Mouse (Mus musculus) E14TG2a.4 (cell line): ENCODE data around the gene Fxyd3.

ENCODE experiments used
- H3K27me3 ChIP-seq: 2 replicates; pipeline ENCODE4 v1.6.1; 2014; ENCODE audit warnings: low read length, control low read depth; ENCODE audit not compliant: insufficient read depth
- H3K36me3 ChIP-seq: 2 replicates; pipeline ENCODE4 v1.6.1; 2014; ENCODE audit warnings: low read length, control low read depth; ENCODE audit not compliant: insufficient read depth
- H3K4me1 ChIP-seq: replicated peaks from 2 replicates; pipeline ENCODE4 v1.6.1; 2014; ENCODE audit warnings: low read depth, low read length, control low read depth
- H3K4me3 ChIP-seq: replicated peaks from 2 replicates; pipeline ENCODE4 v1.5.1; 2014; ENCODE audit warnings: mild to moderate bottlenecking, low read length
- H3K9me3 ChIP-seq: 2 replicates; pipeline ENCODE4 v1.6.1; 2014; ENCODE audit warnings: low read length, control low read depth
- CTCF ChIP-seq: conservative IDR thresholded peaks from 2 replicates; pipeline ENCODE4 v1.5.1; 2014; ENCODE audit warnings: low read length
- NANOG ChIP-seq: IDR thresholded peaks from 2 replicates; pipeline ENCODE4 v1.6.1; 2014; ENCODE audit warnings: borderline replicate concordance, low read length, mixed read lengths
- POU5F1 ChIP-seq: IDR thresholded peaks from 2 replicates; pipeline ENCODE4 v1.6.1; 2014; ENCODE audit warnings: low read length, borderline replicate concordance

The Fxyd3 gene

DNA sequence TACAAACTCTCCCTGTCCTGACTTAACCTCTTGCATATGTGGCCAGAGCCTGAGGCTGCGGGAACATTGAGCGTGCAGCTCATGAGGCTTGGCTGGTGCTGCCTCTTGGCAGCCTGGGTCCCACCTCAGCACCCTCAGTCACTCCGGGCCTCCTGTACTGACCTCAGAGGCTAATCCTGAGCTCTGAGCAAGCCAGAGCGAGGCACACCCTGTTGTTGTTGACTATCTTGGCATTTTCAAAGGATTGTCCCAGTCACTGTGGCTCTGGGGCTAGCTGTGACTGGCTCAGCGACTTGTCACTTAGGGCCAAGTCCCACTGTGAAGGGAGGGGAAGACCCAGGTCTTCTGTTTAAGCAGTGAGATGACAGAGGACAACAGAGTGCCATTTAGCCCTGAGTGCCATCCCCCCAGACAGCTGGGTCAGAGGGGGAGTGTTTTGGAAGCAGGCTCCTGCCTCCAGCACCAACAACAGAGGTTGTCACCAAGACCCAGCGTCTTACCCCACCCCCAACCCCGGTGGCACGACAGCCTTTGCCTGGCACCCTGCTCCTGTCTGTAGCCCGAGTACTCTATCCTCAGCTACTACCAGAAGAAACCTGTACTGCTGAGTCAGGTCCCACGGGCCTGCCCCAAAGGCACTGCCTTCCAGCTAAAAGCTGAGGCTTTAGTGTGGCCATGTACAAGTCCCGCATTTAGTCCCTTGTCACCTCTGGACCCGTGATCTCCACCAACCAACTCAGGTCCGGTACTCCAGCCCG lies 6.5 kb upstream of the Fxyd3 start:
- H3K36me3 ChIP-seq, result no peaks in the 10 kb centered on the region
- 0 out of 2 replicates have a peak, but pooled peaks cover 4% of the 10 kb centered on the region for H3K27me3 ChIP-seq
- H3K4me3 ChIP-seq, result peak overlapping the region; percentile 7; the same call in 1 of the 2 replicates
- 0 out of 2 replicates have a peak, but pooled peaks cover 3% of the 10 kb centered on the region for H3K9me3 ChIP-seq
- peaks cover 47% of the 10 kb centered on the region for H3K4me1 ChIP-seq
- TF ChIP-seq POU5F1 (no peak), NANOG (no peak), CTCF (no peak)

DNA sequence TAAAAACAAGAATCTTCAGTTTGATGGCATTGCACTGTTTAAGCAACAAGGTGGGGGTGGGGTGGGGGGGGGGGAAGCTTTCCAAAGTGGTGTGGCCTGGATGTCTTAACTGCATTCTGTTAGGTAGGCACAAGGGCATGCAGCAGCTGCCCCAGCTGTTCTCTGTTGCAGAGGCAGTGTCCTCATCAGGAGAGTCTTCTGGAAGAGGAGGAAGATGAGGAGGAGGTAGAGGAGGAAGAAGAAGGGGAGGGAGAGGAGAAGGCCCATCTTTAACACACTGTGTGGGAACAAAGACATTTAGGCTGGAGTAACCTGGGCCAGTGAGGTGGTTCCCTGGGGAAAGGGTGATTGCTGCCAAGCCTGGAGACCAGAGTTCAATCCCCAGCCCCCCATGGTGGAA lies 5.6 kb upstream of the Fxyd3 start:
- Histone ChIP-seq H3K9me3 (0 out of 2 replicates have a peak, but pooled peaks cover 3% of the 10 kb centered on the region), H3K4me1 (peaks cover 51% of the 10 kb centered on the region), H3K4me3 (no peak overlapping the region), H3K36me3 (no peaks in the 10 kb centered on the region), H3K27me3 (0 out of 2 replicates have a peak, but pooled peaks cover 4% of the 10 kb centered on the region)
- TF ChIP-seq NANOG (no peak), CTCF (no peak), POU5F1 (no peak)

DNA sequence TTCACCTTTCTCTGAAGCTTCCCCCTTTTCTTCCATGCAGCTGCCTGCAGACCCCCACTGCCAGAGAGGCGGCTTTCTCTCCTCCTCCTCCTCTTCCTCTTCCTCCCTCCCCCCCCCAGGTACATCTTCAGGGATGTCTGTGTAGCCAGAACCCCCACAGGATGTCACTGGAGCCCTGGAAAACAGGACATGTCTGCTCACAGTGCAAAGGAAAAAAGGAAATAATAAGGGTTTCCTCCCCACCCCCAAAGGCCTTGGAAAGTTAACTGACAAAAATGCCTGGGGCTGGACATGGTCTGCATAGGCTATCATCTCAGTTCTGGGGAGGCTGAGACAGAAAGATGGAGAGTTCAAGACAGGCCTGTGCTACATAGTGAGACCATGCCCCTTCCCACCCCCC lies 4.6 kb upstream of the Fxyd3 start:
- TF ChIP-seq CTCF (no peak), POU5F1 (no peak), NANOG (no peak)
- Histone ChIP-seq H3K4me3 (no peak overlapping the region), H3K27me3 (peaks cover 4% of the 10 kb centered on the region; the same call in 1 of the 2 replicates), H3K9me3 (0 out of 2 replicates have a peak, but pooled peaks cover 3% of the 10 kb centered on the region), H3K4me1 (peaks cover 47% of the 10 kb centered on the region), H3K36me3 (no peaks in the 10 kb centered on the region)

DNA sequence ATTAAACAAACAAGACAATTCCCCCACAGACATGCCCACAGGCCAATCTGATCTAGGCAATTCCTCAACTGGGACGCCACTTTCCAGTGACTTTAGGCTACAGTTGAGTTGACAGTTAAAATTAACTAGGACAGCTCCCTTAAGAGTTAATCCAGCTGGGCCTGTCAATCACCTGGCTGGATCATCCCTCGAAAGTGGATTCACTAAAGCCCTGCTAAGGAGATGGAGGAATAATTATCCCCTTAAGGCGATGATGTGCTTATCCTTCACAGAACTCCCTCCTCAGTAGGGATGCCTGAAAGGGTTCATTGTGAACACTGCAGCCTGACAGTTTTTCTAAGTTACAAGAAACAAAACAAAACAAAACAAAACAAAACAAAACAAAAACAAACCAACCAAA lies 4.1 kb upstream of the Fxyd3 start:
- H3K27me3 ChIP-seq, result peaks cover 4% of the 10 kb centered on the region; the same call in 1 of the 2 replicates
- no peaks in the 10 kb centered on the region for H3K36me3 ChIP-seq
- TF ChIP-seq POU5F1, result no peak
- TF ChIP-seq CTCF, result no peak
- TF ChIP-seq NANOG, result no peak
- 0 out of 2 replicates have a peak, but pooled peaks cover 3% of the 10 kb centered on the region for H3K9me3 ChIP-seq
- peaks cover 42% of the 10 kb centered on the region for H3K4me1 ChIP-seq
- no peak overlapping the region for H3K4me3 ChIP-seq

DNA sequence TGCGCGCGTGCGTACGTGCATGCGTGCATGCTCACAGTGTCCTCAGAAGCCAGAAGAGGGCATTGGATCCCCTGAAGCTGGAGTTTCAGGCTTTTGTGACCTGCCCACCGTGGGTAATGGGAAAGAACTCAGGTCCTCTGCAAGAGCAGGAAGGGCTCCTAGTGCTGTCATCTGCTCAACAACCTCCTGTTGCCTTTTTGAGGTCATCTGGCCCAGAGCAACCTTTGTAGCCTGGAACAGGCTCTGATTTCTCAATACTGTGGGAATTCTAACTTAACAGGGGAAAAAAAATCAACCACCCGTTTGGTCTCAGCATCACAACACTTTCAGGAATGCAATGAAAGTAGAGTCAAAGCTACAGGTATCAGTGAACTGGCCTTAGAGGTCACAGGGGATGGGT lies 3.2 kb upstream of the Fxyd3 start:
- no peak overlapping the region for H3K4me3 ChIP-seq
- peaks cover 33% of the 10 kb centered on the region for H3K4me1 ChIP-seq
- no peak for TF ChIP-seq NANOG
- TF ChIP-seq POU5F1, result no peak
- TF ChIP-seq CTCF, result no peak
- peaks cover 4% of the 10 kb centered on the region; the same call in 1 of the 2 replicates for H3K27me3 ChIP-seq
- 0 out of 2 replicates have a peak, but pooled peaks cover 3% of the 10 kb centered on the region for H3K9me3 ChIP-seq
- H3K36me3 ChIP-seq, result no peaks in the 10 kb centered on the region

DNA sequence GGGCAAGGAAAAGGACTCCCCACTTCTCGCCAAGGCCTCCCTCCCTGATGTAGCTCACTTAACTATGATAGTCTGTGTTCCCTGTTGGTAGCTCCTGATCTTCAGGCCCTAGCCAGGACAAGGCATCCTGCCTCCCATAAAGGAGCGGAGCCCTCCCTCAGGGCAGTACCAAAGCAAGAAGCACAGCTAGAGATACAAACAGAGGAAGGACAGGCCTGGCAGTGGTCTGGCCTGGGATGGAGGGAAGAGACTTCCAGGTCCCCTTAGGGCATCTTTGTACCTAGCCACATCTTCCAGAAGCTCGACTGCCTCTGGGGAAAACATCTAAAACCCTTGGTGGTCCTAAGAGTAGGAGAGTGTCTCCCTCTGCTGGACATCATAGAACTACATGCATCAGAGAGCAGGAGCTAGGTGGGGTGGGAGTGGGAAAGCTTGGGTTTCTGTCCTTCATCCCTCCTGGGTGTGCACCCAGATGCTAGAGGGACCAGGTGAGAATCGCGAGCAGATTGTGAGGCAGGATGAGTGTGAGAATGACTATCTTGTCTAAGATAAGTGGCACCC lies 1.5 kb upstream of the Fxyd3 start:
- no peak for TF ChIP-seq NANOG
- TF ChIP-seq CTCF, result peak; percentile 45
- TF ChIP-seq POU5F1, result no peak
- H3K36me3 ChIP-seq, result no peaks in the 10 kb centered on the region
- H3K27me3 ChIP-seq, result peaks cover 4% of the 10 kb centered on the region; the same call in 1 of the 2 replicates
- H3K4me1 ChIP-seq, result peaks cover 17% of the 10 kb centered on the region
- 0 out of 2 replicates have a peak, but pooled peaks cover 3% of the 10 kb centered on the region for H3K9me3 ChIP-seq
- no peak overlapping the region for H3K4me3 ChIP-seq

DNA sequence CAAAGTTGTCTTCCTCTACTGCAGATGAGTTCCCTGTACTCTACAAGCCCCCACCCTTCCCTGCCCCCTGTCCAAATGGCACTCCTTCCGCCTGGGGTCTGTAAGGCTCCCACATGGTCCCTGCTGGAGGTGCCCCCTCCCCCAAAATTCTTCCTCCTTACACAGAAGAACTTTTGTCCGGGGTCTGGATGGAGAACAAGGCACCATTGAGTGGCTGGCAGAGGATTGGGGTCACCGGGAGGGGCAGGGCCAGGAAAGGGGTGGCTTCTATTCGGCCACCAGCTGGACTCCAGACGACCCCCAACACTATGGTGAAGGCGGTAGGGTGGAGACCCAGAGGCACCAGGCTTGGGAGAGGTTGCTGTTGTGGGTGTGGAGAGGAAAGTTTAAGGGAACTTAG lies 966 bp upstream of the Fxyd3 start:
- Histone ChIP-seq H3K4me1 (peaks cover 18% of the 10 kb centered on the region), H3K4me3 (no peak overlapping the region), H3K36me3 (no peaks in the 10 kb centered on the region), H3K27me3 (peaks cover 4% of the 10 kb centered on the region; the same call in 1 of the 2 replicates), H3K9me3 (0 out of 2 replicates have a peak, but pooled peaks cover 3% of the 10 kb centered on the region)
- TF ChIP-seq NANOG, result no peak
- no peak for TF ChIP-seq CTCF

DNA sequence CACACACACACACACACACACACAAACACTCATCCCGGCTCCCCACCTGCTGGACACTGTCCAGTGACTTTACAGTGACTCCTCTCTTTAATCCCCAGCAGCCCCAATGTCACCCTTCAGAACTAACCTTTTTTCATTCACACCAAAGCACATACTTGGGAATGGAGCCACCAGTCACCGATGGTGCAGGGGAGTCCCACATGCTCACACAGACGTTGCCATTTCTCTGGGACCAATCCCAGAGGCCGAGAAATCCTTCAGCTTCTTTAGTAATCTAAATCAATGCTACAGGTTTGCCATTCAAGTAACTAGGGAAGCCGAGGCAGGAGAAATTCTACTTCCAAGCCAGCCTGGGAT lies 1.8 kb downstream of the Fxyd3 start:
- Histone ChIP-seq H3K27me3 (peaks cover 7% of the 10 kb centered on the region), H3K36me3 (no peaks in the 10 kb centered on the region), H3K4me3 (no peak overlapping the region), H3K9me3 (no peaks in the 10 kb centered on the region), H3K4me1 (peaks cover 24% of the 10 kb centered on the region)
- TF ChIP-seq POU5F1, result no peak
- TF ChIP-seq CTCF, result no peak
- no peak for TF ChIP-seq NANOG
